ENCODE assay signal across 17 mouse cellular contexts in the genomic region with DNA sequence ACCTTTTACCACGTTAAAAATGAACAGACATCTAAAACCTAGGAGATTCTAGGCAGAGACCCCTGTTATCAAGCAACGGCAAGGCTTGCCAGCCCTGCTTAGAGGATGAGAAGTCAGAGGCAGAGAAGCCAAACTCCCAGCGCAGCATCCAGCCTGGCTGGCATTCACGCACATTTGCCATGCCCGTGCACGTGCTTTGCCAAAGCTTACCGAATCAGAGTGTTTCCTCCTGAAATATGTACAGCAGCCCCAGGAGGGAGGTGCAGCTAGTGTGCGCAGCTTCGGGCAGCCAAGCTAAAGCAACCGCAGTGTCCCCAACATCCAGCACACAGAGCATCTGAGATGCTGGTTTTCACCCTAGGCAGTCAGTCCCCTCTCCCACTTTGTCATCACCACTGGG. TPM values are rescaled to one million over a fixed set of nuclear protein-coding genes. Genes with fewer than 3 reads are reported as not detected.
DNase-seq lines count a peak whose midpoint lies in the region; ATAC-seq and TF ChIP-seq lines count a peak whose summit lies in the region.
"Had no signal": no experiment of that assay in that cellular context is flagged by ENCODE, and none has a peak within 500 bp of the region (broad histone marks: within the 10 kb centered on the region; RNA-seq: fewer than 3 reads in every experiment).

No protein-coding gene starts in this region.

- no peak for DNase-seq in forebrain, embryonic 11.5 days (ENCODE audit: low spot score)
- DNase-seq in layer of hippocampus, adult 2 months (ENCODE audit: low spot score in 2 of 2): peak; percentile 46 to 47
- no peak for DNase-seq in layer of hippocampus, adult 9-10 months (ENCODE audit: low spot score)
- DNase-seq in cerebellum, adult 9-11 months: peak; percentile 68
- peak; percentile 51 for DNase-seq in right cerebral cortex, postnatal 14 days
- no peak for DNase-seq in gastrocnemius, adult 2 months
- DNase-seq: gastrocnemius, postnatal 25 days; heart, postnatal 4 days; lung, adult 2 months; thymus, adult 2 months had no signal

- H3K4me3 ChIP-seq in forebrain, embryonic 15.5 days: no peak overlapping the region
- no peak overlapping the region for H3K4me3 ChIP-seq in forebrain, embryonic 11.5 days (ENCODE audit: low read depth, low read length)
- no peak overlapping the region for H3K4me3 ChIP-seq in layer of hippocampus, adult 2 months
- H3K4me3 ChIP-seq in heart, embryonic 12.5 days: no peak overlapping the region
- H3K4me3 ChIP-seq in gastrocnemius, adult 2 months: no peak overlapping the region
- H3K4me3 ChIP-seq: heart, embryonic 13.5 days; limb, embryonic 15.5 days; midbrain, embryonic 13.5 days had no signal

- H3K4me2 ChIP-seq in forebrain, embryonic 15.5 days (replicated peaks): no peak overlapping the region
- H3K4me2 ChIP-seq in forebrain, embryonic 11.5 days (ENCODE audit: low read depth, low read length, severe bottlenecking): no peak overlapping the region
- no peak overlapping the region for H3K4me2 ChIP-seq in heart, embryonic 12.5 days
- H3K4me2 ChIP-seq: heart, embryonic 13.5 days; limb, embryonic 15.5 days; midbrain, embryonic 13.5 days had no signal

- no peaks in the 10 kb centered on the region for H3K27me3 ChIP-seq in forebrain, embryonic 15.5 days
- no peaks in the 10 kb centered on the region for H3K27me3 ChIP-seq in forebrain, embryonic 11.5 days (ENCODE audit: control insufficient read depth, insufficient read depth, low read length)
- no peaks in the 10 kb centered on the region for H3K27me3 ChIP-seq in heart, embryonic 12.5 days (replicated peaks)
- H3K27me3 ChIP-seq: heart, embryonic 13.5 days; limb, embryonic 15.5 days; midbrain, embryonic 13.5 days had no signal

- no peak for TF ChIP-seq CTCF in layer of hippocampus, adult 2 months (conservative IDR thresholded peaks at IDR 0.05)
- TF ChIP-seq CTCF in gastrocnemius, adult 2 months (IDR thresholded peaks at IDR 0.05): no peak

- intact Hi-C loops in gastrocnemius, adult 2 months (cut with DNase I): loop anchor here (2.0 kb wide), 1 partner anchor 50 kb away; no protein-coding TSS in a partner anchor

- H3K27ac ChIP-seq in forebrain, embryonic 15.5 days (replicated peaks): peak overlapping the region; percentile 29; the same call in 1 of the 2 replicates
- no peak overlapping the region for H3K27ac ChIP-seq in forebrain, embryonic 11.5 days (ENCODE audit: low read depth, low read length)
- H3K27ac ChIP-seq in layer of hippocampus, adult 2 months: peak overlapping the region; percentile 68; the same call in 1 of the 2 replicates
- H3K27ac ChIP-seq in heart, embryonic 12.5 days (ENCODE audit: poor library complexity, severe bottlenecking): no peak overlapping the region
- H3K27ac ChIP-seq in gastrocnemius, adult 2 months: no peak overlapping the region
- H3K27ac ChIP-seq: kidney, postnatal 0 days; limb, embryonic 15.5 days; macrophage; midbrain, embryonic 13.5 days had no signal

- H3K9me3 ChIP-seq in forebrain, embryonic 15.5 days: no peaks in the 10 kb centered on the region
- no peaks in the 10 kb centered on the region for H3K9me3 ChIP-seq in forebrain, embryonic 11.5 days (ENCODE audit: control insufficient read depth, low read length)
- H3K9me3 ChIP-seq in heart, embryonic 12.5 days (replicated peaks): no peaks in the 10 kb centered on the region
- H3K9me3 ChIP-seq: limb, embryonic 15.5 days; midbrain, embryonic 13.5 days had no signal

- H3K4me1 ChIP-seq in forebrain, embryonic 15.5 days: peaks cover 30% of the 10 kb centered on the region
- H3K4me1 ChIP-seq in forebrain, embryonic 11.5 days (replicated peaks; ENCODE audit: control insufficient read depth, insufficient read depth, low read length): 0 out of 2 replicates have a peak, but pooled peaks cover 3% of the 10 kb centered on the region
- peaks cover 80% of the 10 kb centered on the region for H3K4me1 ChIP-seq in heart, embryonic 12.5 days (replicated peaks)

- no peaks in the 10 kb centered on the region for H3K36me3 ChIP-seq in forebrain, embryonic 15.5 days
- no peaks in the 10 kb centered on the region for H3K36me3 ChIP-seq in forebrain, embryonic 11.5 days (ENCODE audit: control insufficient read depth, insufficient read depth, low read length)
- no peaks in the 10 kb centered on the region for H3K36me3 ChIP-seq in heart, embryonic 12.5 days
- H3K36me3 ChIP-seq: limb, embryonic 15.5 days; midbrain, embryonic 13.5 days had no signal

- no peak overlapping the region for H3K9ac ChIP-seq in forebrain, embryonic 15.5 days (replicated peaks)
- no peak overlapping the region for H3K9ac ChIP-seq in forebrain, embryonic 11.5 days (ENCODE audit: low read length)
- no peak overlapping the region for H3K9ac ChIP-seq in heart, embryonic 12.5 days
- H3K9ac ChIP-seq: limb, embryonic 15.5 days; midbrain, embryonic 13.5 days had no signal

- WGBS in forebrain, embryonic 15.5 days: 74% methylated on average over 10 of the region's 10 CpGs
- 91% methylated on average over 10 of the region's 10 CpGs for WGBS in forebrain, embryonic 11.5 days
- 92% methylated on average over 10 of the region's 10 CpGs for WGBS in heart, embryonic 12.5 days

- ATAC-seq in forebrain, embryonic 15.5 days (replicated peaks): no peak
- ATAC-seq in forebrain, embryonic 11.5 days (replicated peaks; ENCODE audit: low FRiP score): no peak
- ATAC-seq in heart, embryonic 12.5 days (ENCODE audit: insufficient number of reproducible peaks, low FRiP score): no peak
- ATAC-seq: midbrain, embryonic 13.5 days had no signal

RNA-seq across cellular contexts. Expression of gene Tspan9, which starts 48.3 kb away (rescaled TPM):
- 45.9 and 47.7 TPM in 2 replicates for polyA plus RNA-seq in forebrain, embryonic 15.5 days (2015; fragmentation: Nextera tagmentation; extraction: Ambion mirVana)
- 34.2 and 39.6 TPM in 2 replicates for polyA plus RNA-seq in forebrain, embryonic 11.5 days (2014; fragmentation: Nextera tagmentation; extraction: Ambion mirVana)
- total RNA-seq in layer of hippocampus, adult 2 months (2021): 10 to 100 TPM; 42.2 to 45.6 TPM
- 172 and 183 TPM in 2 replicates for polyA plus RNA-seq in heart, embryonic 12.5 days (2016; fragmentation: Nextera tagmentation; extraction: Ambion mirVana)
- 10 to 100 TPM; 21.8 to 41.9 TPM for total RNA-seq in gastrocnemius, adult 2 months (2021)

Comparison
In these comparisons a context has a peak if more than half of its experiments do, and no peak if none do; other contexts are left out.
1. H3K27ac ChIP-seq: peak in forebrain, embryonic 15.5 days (single experiment) and layer of hippocampus, adult 2 months (single experiment); none in forebrain, embryonic 11.5 days (single experiment), heart, embryonic 12.5 days (single experiment) and gastrocnemius, adult 2 months (single experiment).
2. DNase-seq: peak in layer of hippocampus, adult 2 months (2 of 2), cerebellum, adult 9-11 months (single experiment) and right cerebral cortex, postnatal 14 days (single experiment); none in forebrain, embryonic 11.5 days (single experiment), layer of hippocampus, adult 9-10 months (single experiment) and gastrocnemius, adult 2 months (single experiment).